Mouse (Mus musculus): ENCODE results near the gene Usp17lc.
"Not testable (repeated sequence)": the region's sequence is repeated elsewhere in the genome, so short reads cannot be mapped to it uniquely, and the experiment has no call there.

The Usp17lc gene

GRCm38 (mm10) chr7:103414772-103415171 is at the start of gene Usp17lc:
Gene Usp17lc (plus strand): TSS chr7:103415072.
- DNase-seq (ENCODE audit: extremely low spot score, low read depth, low spot score): not testable (repeated sequence)

DNA sequence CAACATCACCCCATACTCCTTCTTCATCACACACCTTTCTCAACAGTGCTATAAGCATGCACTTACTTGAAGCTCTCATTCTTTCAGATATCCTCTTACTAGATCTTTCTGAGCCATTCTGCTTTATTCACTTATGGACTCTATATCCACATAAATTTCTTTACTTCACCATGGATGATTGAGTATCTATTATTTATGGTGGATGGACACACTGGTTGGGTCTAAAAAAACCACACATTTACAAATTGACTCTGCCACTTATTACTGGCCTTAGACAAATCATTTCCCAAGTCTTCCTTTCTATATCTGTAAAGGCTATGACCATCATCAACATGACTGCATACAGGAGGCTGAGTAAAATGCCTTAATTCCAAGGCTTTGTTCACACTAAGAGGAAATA is 28.8 kb upstream of the Usp17lc start, which contains the start of gene Olfr603:
TSS of gene Olfr603 (minus strand) at position 101 of the 400 bp plus-strand sequence.
- no peak for DNase-seq (ENCODE audit: extremely low spot score, low read depth, low spot score)

GRCm38 (mm10) chr7:103397758-103398157 is 17.1 kb upstream of the Usp17lc start:
- no peak for DNase-seq (ENCODE audit: extremely low spot score, low read depth, low spot score)

DNA sequence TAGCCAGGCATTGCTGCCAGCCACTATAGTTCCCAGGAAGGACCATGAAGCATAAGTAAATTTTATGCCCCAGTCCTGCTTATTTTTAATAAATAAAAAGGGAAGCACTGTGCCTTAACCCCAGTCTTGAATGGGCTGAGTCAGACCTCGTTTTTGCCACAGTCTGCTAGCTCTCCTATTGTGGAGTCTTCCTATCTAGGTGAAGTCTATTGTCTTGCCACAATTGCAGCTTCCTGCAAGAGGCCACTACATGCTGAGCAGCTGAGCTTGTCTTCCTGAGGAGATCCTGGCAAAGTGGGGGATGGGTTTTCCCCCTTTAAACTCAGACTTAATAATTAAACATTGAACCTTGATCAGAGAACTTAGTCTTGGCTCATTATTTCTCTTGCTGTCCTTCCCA is 15.9 kb upstream of the Usp17lc start:
- DNase-seq (ENCODE audit: extremely low spot score, low read depth, low spot score): no peak

GRCm38 (mm10) chr7:103406521-103407055 is 8.3 kb upstream of the Usp17lc start:
- not testable (repeated sequence) for DNase-seq (ENCODE audit: extremely low spot score, low read depth, low spot score)

DNA sequence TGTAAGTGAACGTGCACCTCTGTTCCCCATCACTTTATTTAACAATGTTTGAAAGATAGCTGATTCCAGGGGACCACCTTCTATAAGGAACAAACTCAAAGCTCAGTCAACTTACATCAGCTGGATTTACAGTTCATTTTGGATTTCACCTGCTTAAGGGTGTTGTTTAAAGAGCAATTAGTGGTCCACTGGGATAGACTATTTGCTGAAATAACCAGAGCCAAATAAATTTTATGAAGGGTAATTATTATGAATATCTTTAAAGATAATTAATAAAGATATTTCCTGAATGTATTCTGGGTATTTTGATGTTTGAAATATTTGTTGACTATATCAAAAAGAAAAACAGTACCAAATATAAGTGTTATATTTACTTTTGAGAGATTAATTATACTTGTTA is 30.5 kb downstream of the Usp17lc start, which contains the start of gene Olfr605:
TSS of gene Olfr605 (minus strand) at position 101 of the 400 bp plus-strand sequence.
- no peak for DNase-seq (ENCODE audit: extremely low spot score, low read depth, low spot score)

GRCm38 (mm10) chr7:103448746-103449145 is 33.9 kb downstream of the Usp17lc start, which contains the start of gene Olfr606:
Gene Olfr606 (plus strand): TSS chr7:103449046.
- DNase-seq (ENCODE audit: extremely low spot score, low read depth, low spot score): no peak

DNA sequence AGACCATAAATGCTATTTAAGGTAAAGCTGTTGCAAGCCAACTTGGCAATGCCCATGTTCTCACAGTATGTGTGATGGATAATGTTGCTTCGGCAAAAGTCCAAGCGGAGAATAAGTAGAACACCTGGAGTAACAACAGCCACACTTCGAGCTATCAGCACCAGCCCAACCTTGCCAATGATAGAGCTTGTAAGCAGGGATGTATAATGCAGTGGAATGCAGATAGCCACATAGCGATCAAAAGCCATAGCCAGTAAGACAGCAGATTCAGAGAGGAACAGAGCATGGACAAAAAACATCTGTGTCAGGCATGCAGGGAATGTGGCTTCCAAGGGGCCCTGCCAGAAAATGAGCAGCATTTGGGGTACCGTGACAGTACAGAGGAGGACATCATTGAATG is 45.7 kb downstream of the Usp17lc start:
- no peak for DNase-seq (ENCODE audit: extremely low spot score, low read depth, low spot score)

Data from hindlimb bud, embryonic 11.5 days (tissue).